Mouse (Mus musculus): ENCODE measurements around the gene Gng12.
"Not testable (repeated sequence)": the region's sequence is repeated elsewhere in the genome, so short reads cannot be mapped to it uniquely, and the experiment has no call there.

Gene Gng12

GRCm38 (mm10) chr6:66896119-66896920 lies at the start of gene Gng12:
Gng12 (plus strand) TSS chr6:66896397.
- DNase-seq (ENCODE audit: low spot score): peak; percentile 86

- no peak for DNase-seq (ENCODE audit: low spot score)
These were observed 47.3 kb upstream of the Gng12 start for GRCm38 (mm10) chr6:66848936-66849335.

- no peak for DNase-seq (ENCODE audit: low spot score)
These were observed 40.0 kb upstream of the Gng12 start for GRCm38 (mm10) chr6:66856236-66856635.

GRCm38 (mm10) chr6:66858356-66858755 lies 37.8 kb upstream of the Gng12 start:
- no peak for DNase-seq (ENCODE audit: low spot score)

- no peak for DNase-seq (ENCODE audit: low spot score)
These were observed 36.8 kb upstream of the Gng12 start for GRCm38 (mm10) chr6:66859391-66859790.

GRCm38 (mm10) chr6:66864463-66864862 lies 31.7 kb upstream of the Gng12 start:
- DNase-seq (ENCODE audit: low spot score): no peak

- DNase-seq (ENCODE audit: low spot score): no peak
These were observed 29.9 kb upstream of the Gng12 start for GRCm38 (mm10) chr6:66866295-66866694.

- DNase-seq (ENCODE audit: low spot score): not testable (repeated sequence)
These were observed 19.1 kb upstream of the Gng12 start for GRCm38 (mm10) chr6:66877048-66877447.

- no peak for DNase-seq (ENCODE audit: low spot score)
These were observed 5.6 kb upstream of the Gng12 start for GRCm38 (mm10) chr6:66890349-66891158.

GRCm38 (mm10) chr6:66893950-66894349 lies 2.2 kb upstream of the Gng12 start:
- DNase-seq (ENCODE audit: low spot score): no peak

GRCm38 (mm10) chr6:66894999-66895398 lies 1.2 kb upstream of the Gng12 start:
- DNase-seq (ENCODE audit: low spot score): no peak

GRCm38 (mm10) chr6:66896921-66897645 lies 886 bp downstream of the Gng12 start:
- peak; percentile 56 for DNase-seq (ENCODE audit: low spot score)

- no peak for DNase-seq (ENCODE audit: low spot score)
These were observed 1.8 kb downstream of the Gng12 start for GRCm38 (mm10) chr6:66897994-66898393.

GRCm38 (mm10) chr6:66901926-66902325 lies 5.7 kb downstream of the Gng12 start:
- DNase-seq (ENCODE audit: low spot score): no peak

GRCm38 (mm10) chr6:66903206-66903605 lies 7.0 kb downstream of the Gng12 start:
- no peak for DNase-seq (ENCODE audit: low spot score)

GRCm38 (mm10) chr6:66903720-66904119 lies 7.5 kb downstream of the Gng12 start:
- DNase-seq (ENCODE audit: low spot score): no peak

GRCm38 (mm10) chr6:66906244-66906643 lies 10.0 kb downstream of the Gng12 start:
- no peak for DNase-seq (ENCODE audit: low spot score)

- no peak for DNase-seq (ENCODE audit: low spot score)
These were observed 12.3 kb downstream of the Gng12 start for GRCm38 (mm10) chr6:66908327-66908973.

- peak; percentile 57 for DNase-seq (ENCODE audit: low spot score)
These were observed 14.6 kb downstream of the Gng12 start for GRCm38 (mm10) chr6:66910493-66911435.

- DNase-seq (ENCODE audit: low spot score): no peak
These were observed 17.2 kb downstream of the Gng12 start for GRCm38 (mm10) chr6:66913355-66913754.

- DNase-seq (ENCODE audit: low spot score): no peak
These were observed 19.4 kb downstream of the Gng12 start for GRCm38 (mm10) chr6:66915592-66915991.

All from lung, postnatal 25 days (tissue).